Mouse (Mus musculus): Measurements from ENCODE around the gene Fkbp15. TPM values are rescaled to one million over a fixed set of nuclear protein-coding genes. Genes with fewer than 3 reads are reported as not detected.

The Fkbp15 gene
- total RNA-seq, 1 experiment = 20.7 TPM

GRCm38 (mm10) chr4:62290816-62291505, 69.4 kb downstream of the Fkbp15 start:
- Histone ChIP-seq H3K27ac (ENCODE audit: insufficient read depth, low read depth, low read length, poor library complexity, severe bottlenecking) (no peak overlapping the region), H3K36me3 (ENCODE audit: control insufficient read depth, insufficient read depth, low read length, poor library complexity, severe bottlenecking) (no peaks in the 10 kb centered on the region), H3K4me1 (ENCODE audit: control insufficient read depth in 2 of 2, insufficient read depth in 2 of 2, low read length in 2 of 2, poor library complexity in 1 of 2) (peaks cover 0 to 7% of the 10 kb centered on the region in 2 experiments; a peak in 2 of 4 replicates), H3K4me3 (ENCODE audit: insufficient read depth in 1 of 2, low read depth in 1 of 2, low read length in 2 of 2, poor library complexity in 1 of 2, severe bottlenecking in 1 of 2) (no peak overlapping the region), H3K9me3 (ENCODE audit: control insufficient read depth, insufficient read depth, low read depth, low read length) (no peaks in the 10 kb centered on the region), H3K9ac (ENCODE audit: insufficient read depth, low read depth, low read length, poor library complexity, severe bottlenecking) (no peak overlapping the region)
- DNase-seq (ENCODE audit: low read depth, low spot score) = no peak
- in situ Hi-C loops (cut with MboI; ENCODE audit: low sequenced_read_pairs in 2 of 2, unreplicated experiment in 2 of 2) = no loop called here
- no peak for TF ChIP-seq CHD2 (IDR thresholded peaks at IDR 0.05; ENCODE audit: low read depth, low read length)
- no peak for TF ChIP-seq MAFK (IDR thresholded peaks at IDR 0.05; ENCODE audit: insufficient read depth, low read depth, low read length)
- no peak for TF ChIP-seq ZC3H11A (IDR thresholded peaks at IDR 0.05; ENCODE audit: borderline replicate concordance, low read depth, low read length)
- no peak for TF ChIP-seq HCFC1 (IDR thresholded peaks at IDR 0.05; ENCODE audit: borderline replicate concordance, insufficient read depth, low read length)
- no peak for TF ChIP-seq ZNF384 (IDR thresholded peaks at IDR 0.05; ENCODE audit: low read depth, low read length)

- TF ChIP-seq HCFC1 (IDR thresholded peaks at IDR 0.05; ENCODE audit: borderline replicate concordance, insufficient read depth, low read length) = no peak
- no peak for TF ChIP-seq MAFK (IDR thresholded peaks at IDR 0.05; ENCODE audit: insufficient read depth, low read depth, low read length)
- TF ChIP-seq ZC3H11A (IDR thresholded peaks at IDR 0.05; ENCODE audit: borderline replicate concordance, low read depth, low read length) = no peak
- in situ Hi-C loops (cut with MboI; ENCODE audit: low sequenced_read_pairs in 2 of 2, unreplicated experiment in 2 of 2) = no loop called here
- Histone ChIP-seq H3K4me3 (ENCODE audit: insufficient read depth in 1 of 2, low read depth in 1 of 2, low read length in 2 of 2, poor library complexity in 1 of 2, severe bottlenecking in 1 of 2) (no peak overlapping the region), H3K4me1 (ENCODE audit: control insufficient read depth in 2 of 2, insufficient read depth in 2 of 2, low read length in 2 of 2, poor library complexity in 1 of 2) (peaks cover 0 to 7% of the 10 kb centered on the region in 2 experiments; a peak in 2 of 4 replicates), H3K9me3 (ENCODE audit: control insufficient read depth, insufficient read depth, low read depth, low read length) (no peaks in the 10 kb centered on the region), H3K27ac (ENCODE audit: insufficient read depth, low read depth, low read length, poor library complexity, severe bottlenecking) (no peak overlapping the region), H3K36me3 (ENCODE audit: control insufficient read depth, insufficient read depth, low read length, poor library complexity, severe bottlenecking) (no peaks in the 10 kb centered on the region), H3K9ac (ENCODE audit: insufficient read depth, low read depth, low read length, poor library complexity, severe bottlenecking) (no peak overlapping the region)
- no peak for DNase-seq (ENCODE audit: low read depth, low spot score)
These were observed 71.1 kb downstream of the Fkbp15 start for GRCm38 (mm10) chr4:62289226-62289625.

GRCm38 (mm10) chr4:62286992-62287900, 73.1 kb downstream of the Fkbp15 start:
- in situ Hi-C loops (cut with MboI; ENCODE audit: low sequenced_read_pairs in 2 of 2, unreplicated experiment in 2 of 2) = no loop called here
- peak; percentile 31 for DNase-seq (ENCODE audit: low read depth, low spot score)
- peak overlapping the region; percentile 6; the same call in 1 of the 2 replicates for H3K9ac ChIP-seq (ENCODE audit: insufficient read depth, low read depth, low read length, poor library complexity, severe bottlenecking)
- H3K36me3 ChIP-seq (ENCODE audit: control insufficient read depth, insufficient read depth, low read length, poor library complexity, severe bottlenecking) = no peaks in the 10 kb centered on the region
- peak overlapping the region; percentile 33; the same call in 1 of the 2 replicates for H3K27ac ChIP-seq (ENCODE audit: insufficient read depth, low read depth, low read length, poor library complexity, severe bottlenecking)
- peaks cover 0 to 4% of the 10 kb centered on the region in 2 experiments; a peak in 2 of 4 replicates for H3K4me1 ChIP-seq (ENCODE audit: control insufficient read depth in 2 of 2, insufficient read depth in 2 of 2, low read length in 2 of 2, poor library complexity in 1 of 2)
- TF ChIP-seq HCFC1 (IDR thresholded peaks at IDR 0.05; ENCODE audit: borderline replicate concordance, insufficient read depth, low read length) = no peak
- TF ChIP-seq ZC3H11A (IDR thresholded peaks at IDR 0.05; ENCODE audit: borderline replicate concordance, low read depth, low read length) = no peak
- TF ChIP-seq MAFK (IDR thresholded peaks at IDR 0.05; ENCODE audit: insufficient read depth, low read depth, low read length) = no peak
- TF ChIP-seq ZNF384 (IDR thresholded peaks at IDR 0.05; ENCODE audit: low read depth, low read length) = no peak
- no peak for TF ChIP-seq CHD2 (IDR thresholded peaks at IDR 0.05; ENCODE audit: low read depth, low read length)
- H3K4me3 ChIP-seq (ENCODE audit: insufficient read depth in 1 of 2, low read depth in 1 of 2, low read length in 2 of 2, poor library complexity in 1 of 2, severe bottlenecking in 1 of 2) = peak overlapping the region; percentile 65 to 78
- H3K9me3 ChIP-seq (ENCODE audit: control insufficient read depth, insufficient read depth, low read depth, low read length) = no peaks in the 10 kb centered on the region

GRCm38 (mm10) chr4:62286257-62286991, 73.9 kb downstream of the Fkbp15 start:
- no peaks in the 10 kb centered on the region for H3K9me3 ChIP-seq (ENCODE audit: control insufficient read depth, insufficient read depth, low read depth, low read length)
- H3K27ac ChIP-seq (ENCODE audit: insufficient read depth, low read depth, low read length, poor library complexity, severe bottlenecking) = peak overlapping the region; percentile 32; the same call in 1 of the 2 replicates
- peak overlapping the region; percentile 78 to 85 for H3K4me3 ChIP-seq (ENCODE audit: insufficient read depth in 1 of 2, low read depth in 1 of 2, low read length in 2 of 2, poor library complexity in 1 of 2, severe bottlenecking in 1 of 2)
- TF ChIP-seq HCFC1 (IDR thresholded peaks at IDR 0.05; ENCODE audit: borderline replicate concordance, insufficient read depth, low read length) (peak; percentile 90), ZNF384 (IDR thresholded peaks at IDR 0.05; ENCODE audit: low read depth, low read length) (no peak)
- in situ Hi-C loops (cut with MboI; ENCODE audit: low sequenced_read_pairs in 2 of 2, unreplicated experiment in 2 of 2) = no loop called here
- H3K4me1 ChIP-seq (ENCODE audit: control insufficient read depth in 2 of 2, insufficient read depth in 2 of 2, low read length in 2 of 2, poor library complexity in 1 of 2) = peaks cover 0 to 5% of the 10 kb centered on the region in 2 experiments; a peak in 2 of 4 replicates
- H3K9ac ChIP-seq (ENCODE audit: insufficient read depth, low read depth, low read length, poor library complexity, severe bottlenecking) = peak overlapping the region; percentile 53
- no peaks in the 10 kb centered on the region for H3K36me3 ChIP-seq (ENCODE audit: control insufficient read depth, insufficient read depth, low read length, poor library complexity, severe bottlenecking)
- DNase-seq (ENCODE audit: low read depth, low spot score) = peak; percentile 58
